Mouse (Mus musculus) liver, embryonic 15.5 days (tissue): ENCODE results near the gene Rcor1. TPM values are rescaled to one million over a fixed set of nuclear protein-coding genes. Genes with fewer than 3 reads are reported as not detected.

Experiments
- ATAC-seq: fragments of 200-750 bp; cut with Nextera tagmentation; 2 replicates; pipeline ENCODE4 v1.8.0; 2017; ENCODE audit warnings: moderate number of reproducible peaks, mild to moderate bottlenecking, moderate library complexity; ENCODE audit not compliant: insufficient read depth
- H3K27ac ChIP-seq: fragments of 300-500 bp; sonication (generic); replicated peaks from 2 replicates; pipeline ENCODE4 v1.5.1; 2015; ENCODE audit warnings: mild to moderate bottlenecking, inconsistent platforms
- H3K27me3 ChIP-seq: fragments of 300-500 bp; sonication (generic); 2 replicates; pipeline ENCODE4 v1.6.1; 2015; ENCODE audit warnings: mild to moderate bottlenecking, inconsistent platforms
- H3K36me3 ChIP-seq: fragments of 300-500 bp; sonication (generic); replicated peaks from 2 replicates; pipeline ENCODE4 v1.6.1; 2015; ENCODE audit warnings: moderate library complexity, mild to moderate bottlenecking, inconsistent platforms
- H3K4me1 ChIP-seq: fragments of 300-500 bp; sonication (generic); replicated peaks from 2 replicates; pipeline ENCODE4 v1.6.1; 2015; ENCODE audit warnings: inconsistent platforms
- H3K4me2 ChIP-seq: fragments of 300-500 bp; sonication (generic); 2 replicates; pipeline ENCODE4 v1.6.1; 2015; ENCODE audit warnings: moderate library complexity, mild to moderate bottlenecking, inconsistent platforms
- H3K4me3 ChIP-seq: fragments of 300-500 bp; sonication (generic); replicated peaks from 2 replicates; pipeline ENCODE4 v1.5.1; 2015; ENCODE audit warnings: mild to moderate bottlenecking, inconsistent platforms
- H3K9ac ChIP-seq: fragments of 300-500 bp; sonication (generic); 2 replicates; pipeline ENCODE4 v1.6.1; 2015; ENCODE audit warnings: moderate library complexity, mild to moderate bottlenecking, inconsistent platforms
- H3K9me3 ChIP-seq: fragments of 300-500 bp; sonication (generic); replicated peaks from 2 replicates; pipeline ENCODE4 v1.6.1; 2016; ENCODE audit warnings: inconsistent platforms
- WGBS: fragments of 180-500 bp; shearing (Covaris S2); methylation state at CpG from one replicate; pipeline ENCODE4 v1.1.7; 2015; ENCODE audit warnings: mixed read lengths; ENCODE audit not compliant: insufficient replicate concordance; 5-methylcytosine and 5-hydroxymethylcytosine counted together
- polyA plus RNA-seq: library from polyadenylated mRNA; unstranded; fragments of >200 nt; fragmentation: Nextera tagmentation; extraction: Ambion mirVana; gene quantifications from 2 replicates; pipeline ENCODE4 v1.2.1, GENCODE M21; 2015

Gene Rcor1
- polyA plus RNA-seq = 4.6 and 5.1 TPM in 2 replicates

GRCm38 (mm10) chr12:111038976-111039612 lies at the start of gene Rcor1:
Gene Rcor1, plus strand, starts transcription at chr12:111039351.
- WGBS = under 1% methylated on average over 71 of the region's 76 CpGs
- Histone ChIP-seq H3K4me3 (peak within 1 kb of the TSS; percentile 98), H3K27ac (peak within 1 kb of the TSS; percentile 97), H3K4me2 (peak within 1 kb of the TSS; percentile 99), H3K27me3 (no peaks in the 10 kb centered on the region), H3K36me3 (peaks cover 11% of the 10 kb centered on the region), H3K4me1 (peaks cover 73% of the 10 kb centered on the region), H3K9me3 (no peaks in the 10 kb centered on the region), H3K9ac (peak within 1 kb of the TSS; percentile 99)
- ATAC-seq = peak; percentile 95

- H3K4me1 ChIP-seq = peaks cover 31% of the 10 kb centered on the region
- no peak for ATAC-seq
- no peak overlapping the region for H3K27ac ChIP-seq
- no peaks in the 10 kb centered on the region for H3K9me3 ChIP-seq
- H3K9ac ChIP-seq = no peak overlapping the region
- H3K36me3 ChIP-seq = no peaks in the 10 kb centered on the region
- H3K4me3 ChIP-seq = no peak overlapping the region
- no peak overlapping the region for H3K4me2 ChIP-seq
- WGBS = 73% methylated on average over 3 of the region's 3 CpGs
- H3K27me3 ChIP-seq = peaks cover 7% of the 10 kb centered on the region; the same call in 1 of the 2 replicates
Observed at GRCm38 (mm10) chr12:110989409-110989808, 49.7 kb upstream of the Rcor1 start.

GRCm38 (mm10) chr12:110990500-110990899 lies 48.7 kb upstream of the Rcor1 start:
- H3K36me3 ChIP-seq = no peaks in the 10 kb centered on the region
- WGBS = 84% methylated on average over 7 of the region's 7 CpGs
- H3K4me2 ChIP-seq = no peak overlapping the region
- H3K9me3 ChIP-seq = no peaks in the 10 kb centered on the region
- H3K9ac ChIP-seq = no peak overlapping the region
- 0 out of 2 replicates have a peak overlapping the region, but pooled peaks have one; percentile 0 for H3K27ac ChIP-seq
- no peak for ATAC-seq
- H3K27me3 ChIP-seq = peaks cover 3% of the 10 kb centered on the region; the same call in 1 of the 2 replicates
- H3K4me1 ChIP-seq = peaks cover 31% of the 10 kb centered on the region
- H3K4me3 ChIP-seq = no peak overlapping the region

- peak overlapping the region; percentile 73 for H3K9ac ChIP-seq
- H3K36me3 ChIP-seq = no peaks in the 10 kb centered on the region
- H3K9me3 ChIP-seq = no peaks in the 10 kb centered on the region
- WGBS = 2% methylated on average over 23 of the region's 23 CpGs
- no peaks in the 10 kb centered on the region for H3K27me3 ChIP-seq
- peak overlapping the region; percentile 88 for H3K27ac ChIP-seq
- peak overlapping the region; percentile 71 for H3K4me3 ChIP-seq
- ATAC-seq = peak; percentile 90
- H3K4me2 ChIP-seq = peak overlapping the region; percentile 97
- peaks cover 31% of the 10 kb centered on the region for H3K4me1 ChIP-seq
Observed at GRCm38 (mm10) chr12:110991361-110992127, 47.6 kb upstream of the Rcor1 start.

- Histone ChIP-seq H3K27me3 (no peaks in the 10 kb centered on the region), H3K4me3 (peak overlapping the region; percentile 71), H3K27ac (peak overlapping the region; percentile 88), H3K9ac (peak overlapping the region; percentile 73), H3K4me2 (peak overlapping the region; percentile 97), H3K4me1 (peaks cover 31% of the 10 kb centered on the region), H3K9me3 (no peaks in the 10 kb centered on the region), H3K36me3 (no peaks in the 10 kb centered on the region)
- peak; percentile 98 for ATAC-seq
- under 1% methylated on average over 24 of the region's 24 CpGs for WGBS
Observed at GRCm38 (mm10) chr12:110992128-110992553, 47.0 kb upstream of the Rcor1 start.

- Histone ChIP-seq H3K27me3 (no peaks in the 10 kb centered on the region), H3K36me3 (no peaks in the 10 kb centered on the region), H3K9ac (peak overlapping the region; percentile 73; the same call in 1 of the 2 replicates), H3K27ac (0 out of 2 replicates have a peak overlapping the region, but pooled peaks have one; percentile 88), H3K4me1 (peaks cover 31% of the 10 kb centered on the region), H3K9me3 (peaks cover 2% of the 10 kb centered on the region; the same call in 1 of the 2 replicates), H3K4me3 (peak overlapping the region; percentile 71), H3K4me2 (peak overlapping the region; percentile 97)
- no peak for ATAC-seq
- WGBS = 77% methylated on average over 12 of the region's 12 CpGs
Observed at GRCm38 (mm10) chr12:110992771-110993170, 46.4 kb upstream of the Rcor1 start.

GRCm38 (mm10) chr12:110993226-110993625 lies 45.9 kb upstream of the Rcor1 start:
- no peak for ATAC-seq
- no peak overlapping the region for H3K9ac ChIP-seq

GRCm38 (mm10) chr12:110994666-110995065 lies 44.5 kb upstream of the Rcor1 start:
- H3K4me3 ChIP-seq = no peak overlapping the region
- H3K36me3 ChIP-seq = no peaks in the 10 kb centered on the region
- H3K4me1 ChIP-seq = peaks cover 36% of the 10 kb centered on the region
- peaks cover 7% of the 10 kb centered on the region; the same call in 1 of the 2 replicates for H3K9me3 ChIP-seq
- H3K27me3 ChIP-seq = no peaks in the 10 kb centered on the region
- WGBS = 45% methylated on average over 12 of the region's 12 CpGs
- H3K9ac ChIP-seq = no peak overlapping the region
- H3K27ac ChIP-seq = no peak overlapping the region
- no peak overlapping the region for H3K4me2 ChIP-seq
- ATAC-seq = no peak

More at GRCm38 (mm10) chr12:110993226-110993625, 45.9 kb upstream of the Rcor1 start:
- peaks cover 7% of the 10 kb centered on the region; the same call in 1 of the 2 replicates for H3K9me3 ChIP-seq
- peaks cover 31% of the 10 kb centered on the region for H3K4me1 ChIP-seq
- H3K4me3 ChIP-seq = no peak overlapping the region
- H3K27me3 ChIP-seq = no peaks in the 10 kb centered on the region
- no peak overlapping the region for H3K4me2 ChIP-seq
- H3K27ac ChIP-seq = no peak overlapping the region
- WGBS = 57% methylated on average over 3 of the region's 3 CpGs
- H3K36me3 ChIP-seq = no peaks in the 10 kb centered on the region

GRCm38 (mm10) chr12:110998092-110998491 lies 41.1 kb upstream of the Rcor1 start:
- Histone ChIP-seq H3K27ac (no peak overlapping the region), H3K27me3 (no peaks in the 10 kb centered on the region), H3K4me3 (no peak overlapping the region), H3K36me3 (no peaks in the 10 kb centered on the region), H3K4me2 (no peak overlapping the region), H3K4me1 (peaks cover 24% of the 10 kb centered on the region), H3K9ac (no peak overlapping the region), H3K9me3 (peaks cover 7% of the 10 kb centered on the region; the same call in 1 of the 2 replicates)
- 91% methylated on average over 11 of the region's 11 CpGs for WGBS
- no peak for ATAC-seq

- peak; percentile 64 for ATAC-seq
- H3K27ac ChIP-seq = peak overlapping the region; percentile 33; the same call in 1 of the 2 replicates
Observed at GRCm38 (mm10) chr12:110999820-111000219, 39.3 kb upstream of the Rcor1 start.

GRCm38 (mm10) chr12:111000956-111001355 lies 38.2 kb upstream of the Rcor1 start:
- H3K36me3 ChIP-seq = no peaks in the 10 kb centered on the region
- 82% methylated on average over 7 of the region's 7 CpGs for WGBS

More at GRCm38 (mm10) chr12:110999820-111000219, 39.3 kb upstream of the Rcor1 start:
- no peaks in the 10 kb centered on the region for H3K27me3 ChIP-seq
- no peak overlapping the region for H3K4me3 ChIP-seq
- H3K4me2 ChIP-seq = no peak overlapping the region
- no peak overlapping the region for H3K9ac ChIP-seq
- peaks cover 7% of the 10 kb centered on the region; the same call in 1 of the 2 replicates for H3K9me3 ChIP-seq
- H3K36me3 ChIP-seq = no peaks in the 10 kb centered on the region
- peaks cover 31% of the 10 kb centered on the region for H3K4me1 ChIP-seq
- 34% methylated on average over 2 of the region's 2 CpGs for WGBS

More at GRCm38 (mm10) chr12:111000956-111001355, 38.2 kb upstream of the Rcor1 start:
- H3K4me3 ChIP-seq = no peak overlapping the region
- no peak overlapping the region for H3K9ac ChIP-seq
- ATAC-seq = no peak
- H3K4me2 ChIP-seq = no peak overlapping the region
- H3K4me1 ChIP-seq = peaks cover 36% of the 10 kb centered on the region
- peaks cover 7% of the 10 kb centered on the region; the same call in 1 of the 2 replicates for H3K9me3 ChIP-seq
- no peak overlapping the region for H3K27ac ChIP-seq
- no peaks in the 10 kb centered on the region for H3K27me3 ChIP-seq
